Mouse (Mus musculus): ENCODE data around the gene Pgd. TPM values are rescaled to one million over a fixed set of nuclear protein-coding genes. Genes with fewer than 3 reads are reported as not detected.
A peak's percentile ranks its signal among the peaks of the same experiment; 100 is the strongest.
"Not testable (repeated sequence)": the region's sequence is repeated elsewhere in the genome, so short reads cannot be mapped to it uniquely, and the experiment has no call there.

The Pgd gene
- polyA plus RNA-seq, 1 experiment, result 107 TPM

- TF ChIP-seq CTCF (IDR thresholded peaks at IDR 0.05; ENCODE audit: borderline replicate concordance, extremely low read depth, insufficient read depth, insufficient read length), result no peak
- TF ChIP-seq POLR2A (IDR thresholded peaks at IDR 0.05; ENCODE audit: borderline replicate concordance, extremely low read depth, insufficient read depth, insufficient read length, poor library complexity, severe bottlenecking), result no peak
- DNase-seq (ENCODE audit: low read depth), result no peak
These were observed 15.6 kb upstream of the Pgd start for GRCm38 (mm10) chr4:149182192-149182591.

GRCm38 (mm10) chr4:149179573-149179972 lies 13.0 kb upstream of the Pgd start:
- TF ChIP-seq POLR2A (IDR thresholded peaks at IDR 0.05; ENCODE audit: borderline replicate concordance, extremely low read depth, insufficient read depth, insufficient read length, poor library complexity, severe bottlenecking) (no peak), CTCF (IDR thresholded peaks at IDR 0.05; ENCODE audit: borderline replicate concordance, extremely low read depth, insufficient read depth, insufficient read length) (no peak)
- DNase-seq (ENCODE audit: low read depth), result no peak

DNA sequence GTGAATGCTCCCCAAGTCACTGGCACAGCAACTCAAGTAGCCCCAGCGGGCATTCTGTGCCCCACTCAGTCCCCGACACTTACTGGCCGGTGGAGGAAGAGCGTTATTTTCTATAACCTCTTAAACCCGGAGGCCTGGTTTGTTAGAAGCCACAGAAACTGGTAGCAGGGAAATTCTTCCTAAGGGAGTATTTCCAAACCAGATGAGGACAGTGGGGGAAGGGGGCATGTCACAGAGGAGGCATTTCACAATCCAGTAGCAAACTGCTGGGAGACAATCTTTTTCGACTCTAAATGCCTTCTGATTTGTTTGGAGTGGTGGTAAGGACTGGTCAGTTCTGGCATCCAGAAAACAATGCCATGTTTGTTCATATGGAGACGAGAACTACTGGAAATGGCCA lies 12.6 kb upstream of the Pgd start:
- no peak for DNase-seq (ENCODE audit: low read depth)

GRCm38 (mm10) chr4:149178328-149178727 lies 11.8 kb upstream of the Pgd start:
- DNase-seq (ENCODE audit: low read depth), result no peak
- no peak for TF ChIP-seq CTCF (IDR thresholded peaks at IDR 0.05; ENCODE audit: borderline replicate concordance, extremely low read depth, insufficient read depth, insufficient read length)
- TF ChIP-seq POLR2A (IDR thresholded peaks at IDR 0.05; ENCODE audit: borderline replicate concordance, extremely low read depth, insufficient read depth, insufficient read length, poor library complexity, severe bottlenecking), result no peak

More for the DNA sequence above, 12.6 kb upstream of the Pgd start:
- TF ChIP-seq CTCF (IDR thresholded peaks at IDR 0.05; ENCODE audit: borderline replicate concordance, extremely low read depth, insufficient read depth, insufficient read length), result no peak
- TF ChIP-seq POLR2A (IDR thresholded peaks at IDR 0.05; ENCODE audit: borderline replicate concordance, extremely low read depth, insufficient read depth, insufficient read length, poor library complexity, severe bottlenecking), result no peak

- no peak for DNase-seq (ENCODE audit: low read depth)
- TF ChIP-seq POLR2A (IDR thresholded peaks at IDR 0.05; ENCODE audit: borderline replicate concordance, extremely low read depth, insufficient read depth, insufficient read length, poor library complexity, severe bottlenecking) (no peak), CTCF (IDR thresholded peaks at IDR 0.05; ENCODE audit: borderline replicate concordance, extremely low read depth, insufficient read depth, insufficient read length) (no peak)
These were observed 10.5 kb upstream of the Pgd start for GRCm38 (mm10) chr4:149177046-149177445.

DNA sequence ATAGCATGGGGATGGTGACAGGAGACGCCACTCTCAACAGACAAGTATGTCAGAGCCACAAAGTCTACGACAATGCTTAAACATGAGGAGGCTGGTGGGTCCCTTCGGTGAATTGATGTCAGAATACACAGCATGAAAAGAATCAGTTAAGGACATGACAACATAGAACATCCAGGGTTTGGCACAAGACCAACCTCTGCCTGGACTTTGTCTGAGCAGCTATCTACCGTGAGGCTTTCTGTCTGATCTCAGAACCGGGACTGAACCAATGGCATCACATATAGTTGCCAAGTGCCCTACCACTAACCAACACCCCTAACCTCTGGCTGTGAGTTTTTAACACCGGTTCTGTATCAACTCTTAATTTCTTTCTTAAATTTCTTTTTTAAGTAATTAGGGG lies 10.1 kb upstream of the Pgd start:
- TF ChIP-seq POLR2A (IDR thresholded peaks at IDR 0.05; ENCODE audit: borderline replicate concordance, extremely low read depth, insufficient read depth, insufficient read length, poor library complexity, severe bottlenecking) (no peak), CTCF (IDR thresholded peaks at IDR 0.05; ENCODE audit: borderline replicate concordance, extremely low read depth, insufficient read depth, insufficient read length) (no peak)
- no peak for DNase-seq (ENCODE audit: low read depth)

GRCm38 (mm10) chr4:149173661-149174060 lies 7.1 kb upstream of the Pgd start:
- TF ChIP-seq POLR2A (IDR thresholded peaks at IDR 0.05; ENCODE audit: borderline replicate concordance, extremely low read depth, insufficient read depth, insufficient read length, poor library complexity, severe bottlenecking), result no peak
- no peak for TF ChIP-seq CTCF (IDR thresholded peaks at IDR 0.05; ENCODE audit: borderline replicate concordance, extremely low read depth, insufficient read depth, insufficient read length)
- DNase-seq (ENCODE audit: low read depth), result no peak

DNA sequence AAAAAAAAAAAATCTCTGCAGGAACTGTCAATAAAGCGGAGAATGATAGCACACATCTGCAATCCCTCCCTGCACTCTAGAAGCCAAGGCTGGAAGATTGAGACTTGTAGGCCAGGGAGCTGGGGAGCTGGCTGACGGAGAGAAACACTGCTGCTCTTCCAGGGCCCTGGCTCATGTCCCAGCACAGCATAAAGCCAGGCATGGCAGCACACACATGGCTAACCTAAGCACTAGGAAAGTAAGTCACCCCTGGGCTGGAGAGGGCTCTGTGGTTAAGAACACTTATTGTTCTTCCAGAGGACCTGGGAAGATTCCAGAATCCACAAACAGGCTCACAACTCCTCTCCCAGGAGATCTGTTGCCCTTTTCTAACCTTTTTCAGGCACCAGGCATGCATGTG lies 6.1 kb upstream of the Pgd start:
- DNase-seq (ENCODE audit: low read depth), result peak; percentile 67
- TF ChIP-seq POLR2A (IDR thresholded peaks at IDR 0.05; ENCODE audit: borderline replicate concordance, extremely low read depth, insufficient read depth, insufficient read length, poor library complexity, severe bottlenecking) (no peak), CTCF (IDR thresholded peaks at IDR 0.05; ENCODE audit: borderline replicate concordance, extremely low read depth, insufficient read depth, insufficient read length) (no peak)

DNA sequence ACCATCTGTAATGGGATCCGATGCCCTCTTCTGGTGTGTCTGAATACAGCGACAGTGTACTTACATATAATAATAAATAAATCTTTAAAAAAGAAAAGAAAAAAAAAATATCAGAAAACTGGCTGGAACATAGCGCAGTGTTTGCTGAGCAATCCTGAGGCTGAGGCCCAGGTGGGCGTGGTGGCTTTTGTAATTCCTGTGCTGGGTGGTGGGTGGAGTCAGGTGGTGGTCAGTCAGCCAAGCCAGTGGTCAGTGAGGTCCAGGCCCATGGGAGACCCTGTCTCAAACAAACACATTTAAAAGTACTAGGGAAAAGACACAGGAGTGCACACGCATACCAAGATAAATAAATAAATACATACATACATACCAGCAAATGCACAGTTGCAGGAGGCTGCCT lies 5.5 kb upstream of the Pgd start:
- TF ChIP-seq CTCF (IDR thresholded peaks at IDR 0.05; ENCODE audit: borderline replicate concordance, extremely low read depth, insufficient read depth, insufficient read length) (no peak), POLR2A (IDR thresholded peaks at IDR 0.05; ENCODE audit: borderline replicate concordance, extremely low read depth, insufficient read depth, insufficient read length, poor library complexity, severe bottlenecking) (no peak)
- DNase-seq (ENCODE audit: low read depth), result no peak

DNA sequence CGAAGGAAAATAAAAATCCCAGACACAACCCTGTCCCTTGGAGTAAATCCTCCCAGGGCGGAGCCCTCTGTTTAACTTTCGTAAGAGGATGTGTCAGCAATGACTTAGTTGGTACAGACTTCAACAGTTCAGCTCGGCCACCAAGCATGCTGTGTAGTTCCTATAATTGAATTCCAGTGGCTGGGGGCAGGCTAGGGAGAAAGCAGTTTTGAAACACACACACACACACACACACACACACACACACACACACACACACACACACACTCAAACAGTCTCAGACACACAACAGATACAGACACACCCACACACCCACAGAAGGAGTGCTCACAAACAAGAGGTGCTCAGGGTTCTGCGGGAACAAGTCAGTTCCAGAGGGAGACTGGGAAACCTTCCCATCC lies 5.0 kb upstream of the Pgd start:
- TF ChIP-seq POLR2A (IDR thresholded peaks at IDR 0.05; ENCODE audit: borderline replicate concordance, extremely low read depth, insufficient read depth, insufficient read length, poor library complexity, severe bottlenecking) (no peak), CTCF (IDR thresholded peaks at IDR 0.05; ENCODE audit: borderline replicate concordance, extremely low read depth, insufficient read depth, insufficient read length) (no peak)
- no peak for DNase-seq (ENCODE audit: low read depth)

- DNase-seq (ENCODE audit: low read depth), result no peak
- TF ChIP-seq CTCF (IDR thresholded peaks at IDR 0.05; ENCODE audit: borderline replicate concordance, extremely low read depth, insufficient read depth, insufficient read length) (no peak), POLR2A (IDR thresholded peaks at IDR 0.05; ENCODE audit: borderline replicate concordance, extremely low read depth, insufficient read depth, insufficient read length, poor library complexity, severe bottlenecking) (no peak)
These were observed 3.9 kb upstream of the Pgd start for GRCm38 (mm10) chr4:149170394-149170931.

DNA sequence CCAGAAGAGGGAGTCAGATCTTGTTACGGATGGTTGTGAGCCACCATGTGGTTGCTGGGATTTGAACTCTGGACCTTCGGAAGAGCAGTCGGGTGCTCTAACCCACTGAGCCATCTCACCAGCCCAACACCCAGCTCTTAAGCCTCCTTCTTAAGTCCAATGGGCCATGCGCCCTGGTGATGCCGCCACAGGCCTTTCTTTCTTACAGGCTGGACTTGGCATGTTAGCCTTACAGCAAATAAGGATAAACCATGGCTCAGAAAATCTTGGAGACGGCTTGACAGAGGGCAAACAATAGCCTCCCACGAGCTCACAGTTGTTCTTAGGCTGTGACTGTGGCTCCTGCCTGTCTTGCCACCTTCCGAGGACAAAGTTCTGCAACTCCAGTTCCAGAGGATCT lies 3.4 kb upstream of the Pgd start:
- not testable (repeated sequence) for DNase-seq (ENCODE audit: low read depth)

DNA sequence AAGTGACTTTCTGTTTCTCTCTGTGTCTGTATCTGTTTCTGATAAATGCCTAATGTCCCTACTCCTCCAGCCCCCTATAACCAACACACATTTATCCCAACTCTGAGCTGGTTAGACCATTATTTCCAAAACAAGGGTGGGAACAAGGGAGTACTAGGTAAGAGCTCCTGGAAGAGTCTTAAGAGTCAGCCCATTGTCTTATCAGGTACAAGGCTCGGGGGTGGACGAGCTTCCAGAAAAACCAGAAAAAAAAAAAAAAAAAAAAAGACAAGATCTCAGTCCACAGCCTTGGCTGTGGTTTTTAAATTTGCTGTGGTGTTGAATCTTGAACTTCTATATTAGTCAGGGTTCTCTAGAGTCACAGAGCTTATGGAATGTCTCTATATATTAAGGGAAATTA lies 1.4 kb upstream of the Pgd start:
- DNase-seq (ENCODE audit: low read depth), result no peak
- no peak for TF ChIP-seq CTCF (IDR thresholded peaks at IDR 0.05; ENCODE audit: borderline replicate concordance, extremely low read depth, insufficient read depth, insufficient read length)
- no peak for TF ChIP-seq POLR2A (IDR thresholded peaks at IDR 0.05; ENCODE audit: borderline replicate concordance, extremely low read depth, insufficient read depth, insufficient read length, poor library complexity, severe bottlenecking)

Data from brain, embryonic 14.5 days (tissue).